Mouse (Mus musculus): ENCODE measurements around the gene Pkp3. TPM values are rescaled to one million over a fixed set of nuclear protein-coding genes. Genes with fewer than 3 reads are reported as not detected.
A peak's percentile ranks its signal among the peaks of the same experiment; 100 is the strongest.

Gene Pkp3
- total RNA-seq, 2 experiments from 2014 or later, result 0.12 TPM; not detected in 1

GRCm38 (mm10) chr7:141090228-141090627, 12.2 kb downstream of the Pkp3 start:
- DNase-seq, result no peak
- intact Hi-C loops (cut with DNase I), result no loop called here

GRCm38 (mm10) chr7:141092051-141092735, 14.2 kb downstream of the Pkp3 start:
- peak; percentile 73 to 83 for DNase-seq
- intact Hi-C loops (cut with DNase I), result loop anchor here (1.0 to 2.0 kb wide), 2 partner anchors 31 to 84 kb away; partner anchors contain the start of gene Ptdss2

- DNase-seq, result no peak
- intact Hi-C loops (cut with DNase I), result loop anchor here (2.0 kb wide), 1 partner anchor 29 kb away; the partner anchor contains the start of gene Ptdss2
These were observed 15.9 kb downstream of the Pkp3 start for GRCm38 (mm10) chr7:141093950-141094349.

GRCm38 (mm10) chr7:141094487-141095205, 16.6 kb downstream of the Pkp3 start:
- intact Hi-C loops (cut with DNase I), result no loop called here
- DNase-seq, result no peak

GRCm38 (mm10) chr7:141096021-141096420, 18.0 kb downstream of the Pkp3 start:
- no peak for DNase-seq
- intact Hi-C loops (cut with DNase I), result no loop called here

GRCm38 (mm10) chr7:141096649-141097056, 18.6 kb downstream of the Pkp3 start:
- peak in 1 of 2 experiments; percentile 48 for DNase-seq
- intact Hi-C loops (cut with DNase I), result no loop called here

- no peak for DNase-seq
- intact Hi-C loops (cut with DNase I), result no loop called here
These were observed 19.2 kb downstream of the Pkp3 start for GRCm38 (mm10) chr7:141097177-141097576.

GRCm38 (mm10) chr7:141099911-141100691, 22.1 kb downstream of the Pkp3 start, which contains the start of gene Sigirr:
Sigirr (minus strand) TSS chr7:141100572.
- DNase-seq, result no peak
- intact Hi-C loops (cut with DNase I), result no loop called here

- intact Hi-C loops (cut with DNase I), result no loop called here
- DNase-seq, result no peak
These were observed 25.1 kb downstream of the Pkp3 start for GRCm38 (mm10) chr7:141103161-141103560.

- DNase-seq, result no peak
- intact Hi-C loops (cut with DNase I), result no loop called here
These were observed 37.9 kb downstream of the Pkp3 start for GRCm38 (mm10) chr7:141115874-141116273.

- intact Hi-C loops (cut with DNase I), result no loop called here
- no peak for DNase-seq
These were observed 39.6 kb downstream of the Pkp3 start, which contains the start of gene Ano9 for GRCm38 (mm10) chr7:141117636-141118035. Ano9 (minus strand) TSS chr7:141117806.

GRCm38 (mm10) chr7:141119487-141119886, 41.5 kb downstream of the Pkp3 start:
- no peak for DNase-seq
- intact Hi-C loops (cut with DNase I), result no loop called here

- intact Hi-C loops (cut with DNase I), result no loop called here
- no peak for DNase-seq
These were observed 42.6 kb downstream of the Pkp3 start for GRCm38 (mm10) chr7:141120605-141121004.

- no peak for DNase-seq
- intact Hi-C loops (cut with DNase I), result no loop called here
These were observed 43.1 kb downstream of the Pkp3 start for GRCm38 (mm10) chr7:141121051-141121531.

GRCm38 (mm10) chr7:141122245-141122644, 44.2 kb downstream of the Pkp3 start, which contains the start of gene Ptdss2:
Ptdss2 (plus strand) TSS chr7:141122382.
- intact Hi-C loops (cut with DNase I), result loop anchor here (2.0 kb wide), 1 partner anchor 29 kb away; no protein-coding TSS in a partner anchor

GRCm38 (mm10) chr7:141122689-141123516, 44.9 kb downstream of the Pkp3 start:
- intact Hi-C loops (cut with DNase I), result loop anchor here (2.0 kb wide), 1 partner anchor 30 kb away; no protein-coding TSS in a partner anchor
- peak; percentile 89 to 94 for DNase-seq

More at GRCm38 (mm10) chr7:141122245-141122644, 44.2 kb downstream of the Pkp3 start, which contains the start of gene Ptdss2:
- no peak for DNase-seq

GRCm38 (mm10) chr7:141123517-141123856, 45.5 kb downstream of the Pkp3 start:
- intact Hi-C loops (cut with DNase I), result loop anchor here (2.0 kb wide), 1 partner anchor 31 kb away; no protein-coding TSS in a partner anchor
- no peak for DNase-seq

- intact Hi-C loops (cut with DNase I), result loop anchor here (5.0 kb wide), 1 partner anchor 36 kb away; no protein-coding TSS in a partner anchor
- DNase-seq, result peak; percentile 71 to 81
These were observed 53.2 kb downstream of the Pkp3 start for GRCm38 (mm10) chr7:141131024-141131820.

All from gastrocnemius, postnatal 36 days (tissue).